Mouse (Mus musculus): ENCODE measurements around the gene Tmem38b.
A peak's percentile ranks its signal among the peaks of the same experiment; 100 is the strongest.

- TF ChIP-seq POLR2A (IDR thresholded peaks at IDR 0.05; ENCODE audit: borderline replicate concordance, insufficient read depth, low read length): no peak
- TF ChIP-seq CTCF (IDR thresholded peaks at IDR 0.05; ENCODE audit: borderline replicate concordance, insufficient read depth, low read depth, low read length): peak; percentile 43; the same call in 1 of the 2 replicates
These were observed 19.2 kb downstream of the Tmem38b start for GRCm38 (mm10) chr4:53844835-53845619.
